Mouse (Mus musculus) embryonic facial prominence, embryonic 12.5 days (tissue): ENCODE data around the gene Cox19. TPM values are rescaled to one million over a fixed set of nuclear protein-coding genes. Genes with fewer than 3 reads are reported as not detected.
"Not testable (repeated sequence)": the region's sequence is repeated elsewhere in the genome, so short reads cannot be mapped to it uniquely, and the experiment has no call there.

ENCODE experiments used
- ATAC-seq: fragments of 200-750 bp; cut with Nextera tagmentation; 2 replicates; pipeline ENCODE4 v1.8.0; 2017; ENCODE audit not compliant: insufficient number of reproducible peaks, insufficient read depth, low FRiP score, low TSS enrichment
- H3K27ac ChIP-seq: fragments of 300-500 bp; sonication (generic); 2 replicates; pipeline ENCODE4 v1.5.1; 2016; ENCODE audit warnings: mild to moderate bottlenecking
- H3K27me3 ChIP-seq: fragments of 300-500 bp; sonication (generic); 2 replicates; pipeline ENCODE4 v1.6.1; 2016; ENCODE audit warnings: mild to moderate bottlenecking, moderate library complexity
- H3K36me3 ChIP-seq: fragments of 300-500 bp; sonication (generic); 2 replicates; pipeline ENCODE4 v1.6.1; 2016; ENCODE audit warnings: mild to moderate bottlenecking
- H3K4me1 ChIP-seq: fragments of 300-500 bp; sonication (generic); 2 replicates; pipeline ENCODE4 v1.6.1; 2016
- H3K4me2 ChIP-seq: fragments of 300-500 bp; sonication (generic); replicated peaks from 2 replicates; pipeline ENCODE4 v1.6.1; 2016; ENCODE audit warnings: mild to moderate bottlenecking, moderate library complexity
- H3K4me3 ChIP-seq: fragments of 300-500 bp; sonication (generic); 2 replicates; pipeline ENCODE4 v1.5.1; 2016; ENCODE audit warnings: mild to moderate bottlenecking
- H3K9ac ChIP-seq: fragments of 300-500 bp; sonication (generic); 2 replicates; pipeline ENCODE4 v1.6.1; 2016; ENCODE audit warnings: mild to moderate bottlenecking, moderate library complexity
- H3K9me3 ChIP-seq: fragments of 300-500 bp; sonication (generic); 2 replicates; pipeline ENCODE4 v1.6.1; 2016; ENCODE audit warnings: mild to moderate bottlenecking, moderate library complexity
- WGBS: fragments of 180-500 bp; shearing (Covaris S2); methylation state at CpG from one replicate; pipeline ENCODE4 v1.1.7; 2016; 5-methylcytosine and 5-hydroxymethylcytosine counted together
- polyA plus RNA-seq: library from polyadenylated mRNA; unstranded; fragments of >200 nt; fragmentation: Nextera tagmentation; extraction: Ambion mirVana; gene quantifications from 2 replicates; pipeline ENCODE4 v1.2.1, GENCODE M21; 2016

Gene Cox19
- polyA plus RNA-seq, 1 experiment from 2014 or later = 110 TPM

DNA sequence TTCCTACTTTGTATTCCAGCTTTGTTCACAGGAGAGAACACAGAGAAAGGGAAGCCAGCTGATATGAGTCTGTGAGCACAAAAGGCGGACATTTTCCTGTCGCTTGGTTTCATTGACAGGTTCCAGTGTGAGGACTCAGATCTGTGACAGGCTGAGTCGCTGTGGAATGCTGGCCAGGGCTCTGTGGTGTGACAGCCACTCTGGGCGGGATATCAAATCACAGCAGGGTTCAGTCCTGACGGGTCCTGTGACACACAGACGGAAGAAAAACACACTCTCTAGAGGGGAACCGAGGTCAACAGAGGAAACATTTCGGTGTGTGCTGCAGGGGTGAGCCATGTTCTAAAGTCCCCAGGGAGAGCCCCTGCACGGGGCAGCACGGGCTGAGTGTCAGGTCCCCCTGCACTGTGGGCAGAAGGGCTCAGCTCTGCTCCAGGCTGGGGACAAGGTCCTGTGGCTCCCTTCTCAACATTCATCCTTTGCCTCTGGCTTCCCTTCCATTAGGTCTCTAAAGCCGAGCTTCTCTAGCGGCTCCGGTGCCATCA lies 13.3 kb downstream of the Cox19 start:
- Histone ChIP-seq H3K9me3 (no peaks in the 10 kb centered on the region), H3K36me3 (peaks cover 79% of the 10 kb centered on the region), H3K4me1 (0 out of 2 replicates have a peak, but pooled peaks cover under 1% of the 10 kb centered on the region), H3K9ac (no peak overlapping the region), H3K27me3 (no peaks in the 10 kb centered on the region), H3K4me3 (no peak overlapping the region), H3K4me2 (no peak overlapping the region), H3K27ac (no peak overlapping the region)
- no peak for ATAC-seq
- WGBS = 71% methylated on average over 13 of the region's 13 CpGs

DNA sequence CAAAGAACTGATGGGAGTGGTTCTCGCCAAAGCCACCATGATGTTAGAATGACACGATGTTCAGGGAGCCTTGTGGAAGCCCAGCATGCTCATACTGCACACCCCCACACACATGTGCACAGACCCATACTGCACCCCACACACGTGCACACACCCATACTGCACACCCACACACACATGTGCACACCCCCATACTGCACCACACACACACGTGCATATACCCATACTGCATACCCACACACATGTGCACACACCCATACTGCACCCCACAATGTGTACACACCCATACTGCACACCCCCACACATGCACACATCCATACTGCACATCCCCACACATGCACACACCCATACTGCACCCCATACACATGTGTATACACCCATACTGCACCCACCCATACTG lies 15.6 kb downstream of the Cox19 start:
- no peak overlapping the region for H3K9ac ChIP-seq
- peak; percentile 76 for ATAC-seq
- 88% methylated on average over 4 of the region's 4 CpGs for WGBS
- no peak overlapping the region for H3K4me3 ChIP-seq
- peaks cover 60% of the 10 kb centered on the region for H3K36me3 ChIP-seq
- no peak overlapping the region for H3K27ac ChIP-seq
- no peaks in the 10 kb centered on the region for H3K27me3 ChIP-seq
- no peak overlapping the region for H3K4me2 ChIP-seq
- no peaks in the 10 kb centered on the region for H3K9me3 ChIP-seq
- H3K4me1 ChIP-seq = no peaks in the 10 kb centered on the region

DNA sequence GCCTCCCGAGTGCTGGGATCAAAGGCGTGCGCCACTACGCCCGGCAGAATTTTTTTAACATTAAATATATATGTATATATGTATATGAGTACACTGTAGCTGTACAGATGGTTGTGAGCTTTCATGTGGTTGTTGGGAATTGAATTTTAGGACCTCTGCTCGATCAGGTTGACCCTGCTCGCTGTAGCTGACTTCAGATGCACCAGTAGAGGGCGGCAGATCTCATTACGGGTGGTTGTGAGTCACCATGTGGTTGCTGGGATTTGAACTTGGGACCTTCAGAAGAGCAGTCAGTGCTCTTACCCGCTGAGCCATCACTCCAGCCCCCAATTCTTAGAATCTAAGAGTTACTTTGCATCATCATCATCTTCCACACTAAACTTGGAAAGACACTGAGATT lies 16.8 kb downstream of the Cox19 start:
- H3K9ac ChIP-seq = not testable (repeated sequence)

GRCm38 (mm10) chr5:139333301-139334013 lies 17.8 kb downstream of the Cox19 start:
- no peak overlapping the region for H3K4me3 ChIP-seq
- no peak overlapping the region for H3K9ac ChIP-seq
- 73% methylated on average over 16 of the region's 16 CpGs for WGBS
- H3K27me3 ChIP-seq = no peaks in the 10 kb centered on the region
- no peak overlapping the region for H3K27ac ChIP-seq
- H3K36me3 ChIP-seq = peaks cover 39% of the 10 kb centered on the region
- ATAC-seq = no peak
- H3K4me2 ChIP-seq = no peak overlapping the region
- H3K4me1 ChIP-seq = no peaks in the 10 kb centered on the region
- no peaks in the 10 kb centered on the region for H3K9me3 ChIP-seq

More for the DNA sequence above, 16.8 kb downstream of the Cox19 start:
- not testable (repeated sequence) for H3K27me3 ChIP-seq, ATAC-seq, H3K4me1 ChIP-seq, H3K9me3 ChIP-seq, H3K27ac ChIP-seq, H3K4me2 ChIP-seq, H3K4me3 ChIP-seq
- H3K36me3 ChIP-seq = peaks cover 48% of the 10 kb centered on the region
- WGBS = 81% methylated on average over 10 of the region's 10 CpGs

- H3K36me3 ChIP-seq = peaks cover 32% of the 10 kb centered on the region
- H3K4me1 ChIP-seq = no peaks in the 10 kb centered on the region
- no peaks in the 10 kb centered on the region for H3K27me3 ChIP-seq
- no peak for ATAC-seq
- WGBS = 88% methylated on average over 8 of the region's 8 CpGs
- no peaks in the 10 kb centered on the region for H3K9me3 ChIP-seq
- no peak overlapping the region for H3K4me3 ChIP-seq
- H3K4me2 ChIP-seq = no peak overlapping the region
- no peak overlapping the region for H3K27ac ChIP-seq
- no peak overlapping the region for H3K9ac ChIP-seq
These were observed 18.5 kb downstream of the Cox19 start for GRCm38 (mm10) chr5:139332590-139333272.

DNA sequence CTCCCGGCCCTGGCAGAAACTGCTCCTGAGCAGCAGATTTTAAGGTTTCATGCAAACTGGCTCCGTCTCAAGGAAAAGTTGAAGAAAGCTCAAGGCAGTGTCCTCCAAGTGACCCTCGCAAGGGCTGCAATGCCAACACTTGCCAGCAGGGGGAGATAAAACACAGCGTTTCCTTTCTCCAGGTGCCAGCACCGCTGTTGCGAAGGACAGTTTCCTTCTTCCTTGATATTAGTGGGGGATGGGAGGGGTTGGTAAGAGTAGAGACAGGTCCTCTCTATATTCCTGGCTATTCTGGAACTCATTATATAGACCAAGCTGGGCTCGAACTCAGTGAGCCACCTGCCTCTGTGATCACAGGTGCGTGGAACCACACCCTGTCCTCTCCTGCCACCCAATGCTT lies 19.5 kb downstream of the Cox19 start:
- Histone ChIP-seq H3K4me1 (no peaks in the 10 kb centered on the region), H3K27ac (no peak overlapping the region), H3K4me2 (no peak overlapping the region), H3K4me3 (no peak overlapping the region), H3K9ac (no peak overlapping the region), H3K9me3 (no peaks in the 10 kb centered on the region), H3K36me3 (peaks cover 22% of the 10 kb centered on the region), H3K27me3 (peaks cover 8% of the 10 kb centered on the region)
- WGBS = 19% methylated on average over 8 of the region's 8 CpGs
- no peak for ATAC-seq

DNA sequence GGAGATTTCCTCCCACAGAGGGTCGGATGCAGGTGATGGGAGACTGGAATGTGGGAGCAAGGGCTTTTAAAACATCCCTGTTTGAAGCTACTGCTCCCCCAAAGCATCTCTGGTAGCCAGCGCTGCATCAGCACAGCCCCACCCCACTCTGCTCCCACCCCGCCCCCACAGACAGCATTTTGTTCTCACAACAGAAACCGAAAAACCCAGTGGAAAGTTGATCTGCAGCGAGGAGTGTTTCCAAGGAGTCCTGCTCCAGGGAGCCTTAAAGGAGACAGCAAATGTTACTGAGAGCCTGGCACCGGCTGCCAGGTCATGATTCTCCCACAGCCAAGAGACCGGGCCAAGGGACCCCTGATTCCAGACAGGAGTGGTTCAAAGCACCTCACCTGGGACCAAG lies 20.5 kb downstream of the Cox19 start:
- peaks cover 18% of the 10 kb centered on the region for H3K27me3 ChIP-seq
- H3K27ac ChIP-seq = no peak overlapping the region
- no peak for ATAC-seq
- no peaks in the 10 kb centered on the region for H3K9me3 ChIP-seq
- no peak overlapping the region for H3K9ac ChIP-seq
- H3K36me3 ChIP-seq = peaks cover 12% of the 10 kb centered on the region
- no peaks in the 10 kb centered on the region for H3K4me1 ChIP-seq
- no peak overlapping the region for H3K4me2 ChIP-seq
- no peak overlapping the region for H3K4me3 ChIP-seq
- WGBS = 76% methylated on average over 7 of the region's 7 CpGs

GRCm38 (mm10) chr5:139327634-139328020 lies 23.6 kb downstream of the Cox19 start:
- Histone ChIP-seq H3K36me3 (no peaks in the 10 kb centered on the region), H3K27ac (no peak overlapping the region), H3K27me3 (peaks cover 44% of the 10 kb centered on the region), H3K4me2 (no peak overlapping the region), H3K9me3 (no peaks in the 10 kb centered on the region), H3K4me3 (no peak overlapping the region), H3K4me1 (peaks cover 6% of the 10 kb centered on the region; the same call in 1 of the 2 replicates), H3K9ac (0 out of 2 replicates have a peak overlapping the region, but pooled peaks have one; percentile 15)
- 73% methylated on average over 7 of the region's 7 CpGs for WGBS
- ATAC-seq = no peak

- Histone ChIP-seq H3K9me3 (no peaks in the 10 kb centered on the region), H3K4me3 (no peak overlapping the region), H3K36me3 (no peaks in the 10 kb centered on the region), H3K4me2 (no peak overlapping the region), H3K9ac (0 out of 2 replicates have a peak overlapping the region, but pooled peaks have one; percentile 15), H3K4me1 (peaks cover 6% of the 10 kb centered on the region; the same call in 1 of the 2 replicates), H3K27me3 (peaks cover 47% of the 10 kb centered on the region), H3K27ac (no peak overlapping the region)
- no peak for ATAC-seq
- WGBS = 74% methylated on average over 7 of the region's 7 CpGs
These were observed 24.1 kb downstream of the Cox19 start for GRCm38 (mm10) chr5:139326986-139327633.

DNA sequence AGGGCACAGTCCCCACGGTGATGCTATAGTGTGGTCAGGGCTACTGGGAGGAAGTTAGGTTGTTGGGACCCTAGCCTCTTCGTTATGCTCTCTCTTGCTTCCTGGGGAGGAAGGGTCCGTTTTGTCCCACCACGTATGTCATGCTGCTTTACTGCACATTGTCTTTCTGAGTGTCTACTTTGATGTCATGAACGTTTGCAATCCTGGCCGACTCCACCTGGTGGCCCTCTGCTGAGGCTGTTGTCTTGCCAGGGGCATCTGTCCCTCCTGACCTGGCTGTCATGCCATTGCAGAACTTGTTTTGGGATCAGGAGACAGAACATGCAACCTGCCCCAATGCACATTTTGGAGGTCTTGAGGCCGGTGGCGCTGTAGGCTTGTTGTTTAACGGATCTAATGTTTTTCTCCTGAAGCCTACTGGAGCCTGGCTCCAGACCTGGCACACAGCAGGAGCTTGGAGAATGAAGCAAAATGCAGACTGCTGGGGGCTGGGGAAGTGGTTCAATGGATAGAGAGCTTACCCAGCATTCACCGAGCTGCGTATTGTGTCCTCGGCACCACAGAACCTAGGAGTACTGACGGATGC lies 25.0 kb downstream of the Cox19 start:
- ATAC-seq = no peak
- Histone ChIP-seq H3K27me3 (peaks cover 48% of the 10 kb centered on the region), H3K4me3 (no peak overlapping the region), H3K4me1 (peaks cover 6% of the 10 kb centered on the region; the same call in 1 of the 2 replicates), H3K36me3 (no peaks in the 10 kb centered on the region), H3K9ac (no peak overlapping the region), H3K9me3 (no peaks in the 10 kb centered on the region), H3K27ac (no peak overlapping the region), H3K4me2 (no peak overlapping the region)
- 66% methylated on average over 13 of the region's 13 CpGs for WGBS

- H3K4me2 ChIP-seq = peak within 1 kb of the TSS; percentile 98
- peak within 1 kb of the TSS; percentile 54 for H3K4me3 ChIP-seq
- H3K27me3 ChIP-seq = peaks cover 48% of the 10 kb centered on the region
- H3K36me3 ChIP-seq = no peaks in the 10 kb centered on the region
- peak within 1 kb of the TSS; percentile 67 for H3K9ac ChIP-seq
- H3K4me1 ChIP-seq = peaks cover 6% of the 10 kb centered on the region; the same call in 1 of the 2 replicates
- no peaks in the 10 kb centered on the region for H3K9me3 ChIP-seq
- H3K27ac ChIP-seq = no peak within 1 kb of the TSS
- peak; percentile 70; the same call in 1 of the 2 replicates for ATAC-seq
- WGBS = 3% methylated on average over 61 of the region's 61 CpGs
These were observed 25.7 kb downstream of the Cox19 start, which contains the start of gene Adap1 for GRCm38 (mm10) chr5:139325395-139325966. TSS of gene Adap1 (minus strand) at chr5:139325622.
